Mouse (Mus musculus) cerebellum, adult 9-11 months (tissue): ENCODE measurements at regions not wholly inside any gene's neighbourhood (a gene's known extent, or its start where the extent isn't known, plus 50 kb on each side); places are given as distances from the start of the nearest gene placed in this dataset.
A peak's percentile ranks its signal among the peaks of the same experiment; 100 is the strongest.

ENCODE experiments used
- DNase-seq: peaks from one replicate; pipeline ENCODE4 v3.0.0; 2022

- no peak for DNase-seq
Measured at GRCm38 (mm10) chr3:149811036-149811435, 820.7 kb upstream of the Adgrl2 start.

GRCm38 (mm10) chr3:149805345-149805744 is 815.0 kb upstream of the Adgrl2 start:
- DNase-seq = no peak

GRCm38 (mm10) chr3:149796123-149796522 is 805.8 kb upstream of the Adgrl2 start:
- DNase-seq = no peak

GRCm38 (mm10) chr3:149791593-149791992 is 801.2 kb upstream of the Adgrl2 start:
- DNase-seq = no peak

GRCm38 (mm10) chr3:149786096-149786495 is 795.7 kb upstream of the Adgrl2 start:
- no peak for DNase-seq

GRCm38 (mm10) chr3:149783903-149784608 is 793.7 kb upstream of the Adgrl2 start:
- no peak for DNase-seq

GRCm38 (mm10) chr3:149767847-149768421 is 777.6 kb upstream of the Adgrl2 start:
- no peak for DNase-seq

GRCm38 (mm10) chr3:149761245-149761644 is 770.9 kb upstream of the Adgrl2 start:
- no peak for DNase-seq

GRCm38 (mm10) chr3:149757910-149758592 is 767.7 kb upstream of the Adgrl2 start:
- DNase-seq = no peak

GRCm38 (mm10) chr3:149736069-149736468 is 745.7 kb upstream of the Adgrl2 start:
- DNase-seq = no peak

GRCm38 (mm10) chr3:149726212-149726611 is 735.9 kb upstream of the Adgrl2 start:
- DNase-seq = no peak

- no peak for DNase-seq
Measured at GRCm38 (mm10) chr3:149724879-149725278, 734.5 kb upstream of the Adgrl2 start.

- DNase-seq = no peak
Measured at GRCm38 (mm10) chr3:149721832-149722231, 731.5 kb upstream of the Adgrl2 start.

- no peak for DNase-seq
Measured at GRCm38 (mm10) chr3:149720306-149720705, 730.0 kb upstream of the Adgrl2 start.

GRCm38 (mm10) chr3:149705724-149706123 is 715.4 kb upstream of the Adgrl2 start:
- peak; percentile 2 for DNase-seq

GRCm38 (mm10) chr3:149705322-149705721 is 715.0 kb upstream of the Adgrl2 start:
- no peak for DNase-seq

- DNase-seq = no peak
Measured at GRCm38 (mm10) chr3:149704478-149704877, 714.1 kb upstream of the Adgrl2 start.

- no peak for DNase-seq
Measured at GRCm38 (mm10) chr3:149683561-149683960, 693.2 kb upstream of the Adgrl2 start.

- DNase-seq = no peak
Measured at GRCm38 (mm10) chr3:149682246-149682645, 691.9 kb upstream of the Adgrl2 start.

- DNase-seq = no peak
Measured at GRCm38 (mm10) chr3:149673926-149674325, 683.6 kb upstream of the Adgrl2 start.

- no peak for DNase-seq
Measured at GRCm38 (mm10) chr3:149664624-149665023, 674.3 kb upstream of the Adgrl2 start.

GRCm38 (mm10) chr3:149638324-149638723 is 648.0 kb upstream of the Adgrl2 start:
- no peak for DNase-seq

- DNase-seq = no peak
Measured at GRCm38 (mm10) chr3:149626186-149626585, 635.8 kb upstream of the Adgrl2 start.

- no peak for DNase-seq
Measured at GRCm38 (mm10) chr3:149625497-149625896, 635.1 kb upstream of the Adgrl2 start.
